Mouse (Mus musculus): ENCODE results near the gene Otop3. TPM values are rescaled to one million over a fixed set of nuclear protein-coding genes. Genes with fewer than 3 reads are reported as not detected.
A peak's percentile ranks its signal among the peaks of the same experiment; 100 is the strongest.

Gene Otop3
- polyA plus RNA-seq, 1 experiment from 2014 or later, result not detected

DNA sequence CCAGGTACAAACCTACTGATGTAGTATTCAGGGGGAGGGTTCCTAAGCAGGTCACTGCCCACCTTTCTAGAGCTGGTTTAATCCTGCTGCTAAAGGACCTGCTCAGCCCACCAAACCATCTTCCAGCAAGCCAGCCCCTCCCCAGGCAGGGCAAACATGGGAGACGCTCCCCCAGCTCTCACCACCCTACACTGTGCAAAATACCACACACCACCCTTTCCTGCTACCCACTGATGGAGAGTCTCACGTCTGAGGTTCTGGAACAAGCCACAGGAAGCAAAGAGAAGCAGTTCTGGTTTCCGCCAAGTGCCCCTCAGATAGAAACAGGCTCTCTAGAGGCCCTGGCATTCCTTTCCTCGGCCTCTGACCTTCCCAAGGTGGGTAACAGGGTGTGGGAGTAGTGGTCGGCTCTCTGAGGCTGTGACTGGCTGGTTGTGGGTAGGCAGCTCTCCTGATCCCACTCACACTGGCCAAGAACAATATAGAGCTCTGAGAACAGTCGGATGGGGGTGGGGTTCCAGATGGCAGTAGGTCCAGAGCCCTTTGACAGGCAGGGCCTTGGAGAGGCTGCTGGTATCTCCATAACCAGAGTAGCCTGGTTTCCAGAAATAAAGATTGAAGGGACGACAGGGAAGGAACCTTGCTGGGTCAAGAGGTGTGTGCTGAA is 31.6 kb downstream of the Otop3 start:
- H3K4me2 ChIP-seq (ENCODE audit: low read depth, severe bottlenecking), result no peak overlapping the region
- H3K9me3 ChIP-seq (ENCODE audit: control insufficient read depth, low read length), result no peaks in the 10 kb centered on the region
- ATAC-seq (ENCODE audit: insufficient number of reproducible peaks, low FRiP score, low TSS enrichment, low read depth), result no peak; the same call in 1 of the 2 replicates

DNA sequence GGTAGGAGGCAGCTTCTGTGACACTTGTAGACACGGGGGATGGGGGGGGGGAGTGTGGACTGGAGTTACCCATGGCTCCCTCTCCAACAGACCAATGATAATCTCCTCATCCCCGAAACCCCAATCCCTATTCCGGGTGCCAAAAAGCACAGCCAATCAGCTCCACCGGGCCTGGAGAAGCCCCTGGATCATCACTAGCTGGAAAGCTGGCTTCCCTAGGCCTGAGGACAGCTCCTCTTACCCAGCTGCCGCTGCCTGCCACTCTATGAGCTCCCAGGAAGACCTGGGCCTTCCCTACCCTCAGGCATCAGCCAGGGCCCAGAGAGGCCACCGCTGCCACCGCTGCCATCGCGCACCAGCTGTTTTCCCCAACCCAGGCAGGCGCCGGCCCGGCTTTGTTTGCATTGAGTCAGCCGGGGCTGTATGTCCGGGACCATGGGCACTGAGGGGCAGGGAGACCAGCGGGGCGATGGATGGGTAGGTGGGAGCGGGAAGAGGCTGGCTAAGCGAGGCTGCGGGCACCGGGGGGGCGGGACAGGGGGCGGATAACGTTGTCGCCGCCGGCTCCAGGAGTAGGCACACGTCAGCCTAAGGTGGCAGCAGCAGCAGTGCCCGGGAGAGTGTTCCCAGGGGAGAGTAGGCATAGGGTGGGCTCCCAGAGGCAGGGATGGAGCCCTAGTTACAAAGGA is 32.3 kb downstream of the Otop3 start:
- H3K36me3 ChIP-seq (ENCODE audit: control insufficient read depth, insufficient read depth, low read length), result no peaks in the 10 kb centered on the region
- H3K27ac ChIP-seq (replicated peaks; ENCODE audit: low read depth, low read length), result no peak overlapping the region
- no peaks in the 10 kb centered on the region for H3K9me3 ChIP-seq (ENCODE audit: control insufficient read depth, low read length)
- WGBS, result 2% methylated on average over 27 of the region's 28 CpGs
- peak overlapping the region; percentile 28 for H3K4me3 ChIP-seq (ENCODE audit: low read depth, low read length)
- no peak for DNase-seq (ENCODE audit: low spot score)
- peaks cover 11% of the 10 kb centered on the region for H3K4me1 ChIP-seq (ENCODE audit: control insufficient read depth, insufficient read depth, low read length)
- peak overlapping the region; percentile 73 for H3K4me2 ChIP-seq (ENCODE audit: low read depth, severe bottlenecking)
- peaks cover 41% of the 10 kb centered on the region for H3K27me3 ChIP-seq (ENCODE audit: control insufficient read depth, insufficient read depth, low read length)
- ATAC-seq (ENCODE audit: insufficient number of reproducible peaks, low FRiP score, low TSS enrichment, low read depth), result no peak
- H3K9ac ChIP-seq (ENCODE audit: low read length), result no peak overlapping the region

More for the DNA sequence above, 31.6 kb downstream of the Otop3 start:
- 37% methylated on average over 7 of the region's 7 CpGs for WGBS
- no peak overlapping the region for H3K27ac ChIP-seq (replicated peaks; ENCODE audit: low read depth, low read length)
- no peaks in the 10 kb centered on the region for H3K36me3 ChIP-seq (ENCODE audit: control insufficient read depth, insufficient read depth, low read length)
- peaks cover 37% of the 10 kb centered on the region for H3K27me3 ChIP-seq (ENCODE audit: control insufficient read depth, insufficient read depth, low read length)
- DNase-seq (ENCODE audit: low spot score), result no peak
- H3K4me3 ChIP-seq (ENCODE audit: low read depth, low read length), result no peak overlapping the region
- H3K4me1 ChIP-seq (ENCODE audit: control insufficient read depth, insufficient read depth, low read length), result peaks cover 11% of the 10 kb centered on the region
- no peak overlapping the region for H3K9ac ChIP-seq (ENCODE audit: low read length)

DNA sequence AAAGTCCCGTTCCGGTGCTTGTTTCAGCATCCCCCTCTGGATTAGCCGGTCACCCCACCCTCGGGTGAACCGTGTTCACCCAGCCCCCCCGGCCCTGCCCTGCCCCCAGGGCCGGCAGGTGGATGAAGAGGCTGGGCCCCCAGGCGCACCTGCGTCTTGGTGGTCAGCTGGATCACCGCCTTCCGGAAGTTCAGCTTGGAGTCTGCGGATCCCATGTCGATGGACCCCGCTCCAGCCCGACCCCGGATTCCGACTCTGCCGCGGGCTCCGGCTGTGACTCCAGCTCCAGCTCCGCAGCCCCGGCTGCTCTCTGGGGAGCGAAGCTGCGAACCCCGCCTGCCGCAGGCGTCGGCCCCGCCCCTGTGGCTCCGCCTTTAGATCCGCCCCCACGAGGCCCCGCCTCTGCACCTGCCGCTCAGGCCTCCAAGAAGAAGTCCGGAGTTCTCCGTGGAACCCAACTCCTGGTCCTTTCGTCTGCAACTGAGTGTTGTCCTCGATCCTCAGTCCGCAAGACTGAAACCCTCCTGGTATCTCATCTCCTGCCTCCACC is 32.9 kb downstream of the Otop3 start, which contains the start of gene Hid1:
TSS of gene Hid1 (minus strand) at position 362 of the 550 bp plus-strand sequence.
- peaks cover 41% of the 10 kb centered on the region for H3K27me3 ChIP-seq (ENCODE audit: control insufficient read depth, insufficient read depth, low read length)

GRCm38 (mm10) chr11:115370368-115370767 is 35.8 kb downstream of the Otop3 start:
- Histone ChIP-seq H3K36me3 (ENCODE audit: control insufficient read depth, insufficient read depth, low read length) (no peaks in the 10 kb centered on the region), H3K4me1 (ENCODE audit: control insufficient read depth, insufficient read depth, low read length) (peaks cover 15% of the 10 kb centered on the region), H3K9ac (ENCODE audit: low read length) (no peak overlapping the region), H3K27me3 (ENCODE audit: control insufficient read depth, insufficient read depth, low read length) (peaks cover 60% of the 10 kb centered on the region), H3K4me2 (ENCODE audit: low read depth, severe bottlenecking) (no peak overlapping the region), H3K9me3 (ENCODE audit: control insufficient read depth, low read length) (no peaks in the 10 kb centered on the region), H3K4me3 (ENCODE audit: low read depth, low read length) (no peak overlapping the region), H3K27ac (replicated peaks; ENCODE audit: low read depth, low read length) (no peak overlapping the region)
- WGBS, result 52% methylated on average over 7 of the region's 7 CpGs
- no peak for ATAC-seq (ENCODE audit: insufficient number of reproducible peaks, low FRiP score, low TSS enrichment, low read depth)
- no peak for DNase-seq (ENCODE audit: low spot score)

More for the DNA sequence above, 32.9 kb downstream of the Otop3 start, which contains the start of gene Hid1:
- Histone ChIP-seq H3K27ac (replicated peaks; ENCODE audit: low read depth, low read length) (no peak within 1 kb of the TSS), H3K9me3 (ENCODE audit: control insufficient read depth, low read length) (no peaks in the 10 kb centered on the region), H3K36me3 (ENCODE audit: control insufficient read depth, insufficient read depth, low read length) (no peaks in the 10 kb centered on the region), H3K9ac (ENCODE audit: low read length) (no peak within 1 kb of the TSS), H3K4me1 (ENCODE audit: control insufficient read depth, insufficient read depth, low read length) (peaks cover 11% of the 10 kb centered on the region), H3K4me2 (ENCODE audit: low read depth, severe bottlenecking) (peak within 1 kb of the TSS; percentile 73), H3K4me3 (ENCODE audit: low read depth, low read length) (peak within 1 kb of the TSS; percentile 28)
- 1% methylated on average over 39 of the region's 39 CpGs for WGBS
- ATAC-seq (ENCODE audit: insufficient number of reproducible peaks, low FRiP score, low TSS enrichment, low read depth), result 0 out of 2 replicates have a peak, but pooled peaks have one; percentile 32
- DNase-seq (ENCODE audit: low spot score), result peak; percentile 73

DNA sequence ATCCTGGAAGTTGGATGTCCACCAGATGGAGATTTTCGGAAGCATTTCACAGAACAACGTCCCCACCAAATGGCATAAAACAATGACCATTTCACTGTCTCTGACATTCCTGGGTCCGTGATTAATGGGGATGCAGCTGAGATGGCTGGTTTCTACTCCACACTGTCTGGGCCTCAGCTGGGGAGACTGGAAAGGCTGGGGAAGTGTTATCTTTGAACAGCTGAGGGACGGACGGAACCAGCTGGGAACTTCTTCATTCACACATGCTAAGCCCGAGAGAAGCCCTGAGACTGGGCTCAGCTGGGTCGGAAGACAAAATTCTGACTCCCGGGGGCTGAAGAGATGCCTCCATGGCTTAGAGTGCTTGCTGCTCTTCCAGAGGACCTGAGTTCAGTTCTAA is 36.8 kb downstream of the Otop3 start:
- Histone ChIP-seq H3K9me3 (ENCODE audit: control insufficient read depth, low read length) (no peaks in the 10 kb centered on the region), H3K9ac (ENCODE audit: low read length) (no peak overlapping the region), H3K36me3 (ENCODE audit: control insufficient read depth, insufficient read depth, low read length) (no peaks in the 10 kb centered on the region), H3K4me3 (ENCODE audit: low read depth, low read length) (no peak overlapping the region), H3K27me3 (ENCODE audit: control insufficient read depth, insufficient read depth, low read length) (peaks cover 57% of the 10 kb centered on the region), H3K4me1 (ENCODE audit: control insufficient read depth, insufficient read depth, low read length) (peaks cover 13% of the 10 kb centered on the region), H3K27ac (replicated peaks; ENCODE audit: low read depth, low read length) (no peak overlapping the region), H3K4me2 (ENCODE audit: low read depth, severe bottlenecking) (no peak overlapping the region)
- ATAC-seq (ENCODE audit: insufficient number of reproducible peaks, low FRiP score, low TSS enrichment, low read depth) (no peak), DNase-seq (ENCODE audit: low spot score) (no peak)
- 61% methylated on average over 8 of the region's 8 CpGs for WGBS

DNA sequence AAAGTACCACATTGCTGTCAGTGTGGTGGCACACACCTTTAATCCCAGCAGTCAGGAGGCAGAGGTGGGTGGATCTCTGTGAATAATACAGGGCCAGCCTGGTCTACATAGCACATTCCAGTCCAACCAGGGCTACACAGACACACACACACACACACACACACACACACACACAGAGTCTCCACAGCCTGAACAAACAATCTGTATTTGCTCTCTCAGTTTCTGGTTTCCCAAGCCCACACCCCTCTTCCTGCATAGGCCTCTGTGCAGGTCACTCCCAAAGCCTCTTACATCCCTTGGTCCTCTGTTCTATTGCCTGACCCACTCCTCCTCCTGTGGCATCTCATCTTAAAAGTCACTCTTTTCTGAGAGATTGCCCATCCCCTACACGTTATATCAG is 37.5 kb downstream of the Otop3 start:
- 59% methylated on average over 1 of the region's 1 CpGs for WGBS
- Histone ChIP-seq H3K4me3 (ENCODE audit: low read depth, low read length) (no peak overlapping the region), H3K36me3 (ENCODE audit: control insufficient read depth, insufficient read depth, low read length) (no peaks in the 10 kb centered on the region), H3K4me1 (ENCODE audit: control insufficient read depth, insufficient read depth, low read length) (peaks cover 10% of the 10 kb centered on the region), H3K27me3 (ENCODE audit: control insufficient read depth, insufficient read depth, low read length) (peaks cover 51% of the 10 kb centered on the region), H3K4me2 (ENCODE audit: low read depth, severe bottlenecking) (no peak overlapping the region), H3K9me3 (ENCODE audit: control insufficient read depth, low read length) (no peaks in the 10 kb centered on the region), H3K9ac (ENCODE audit: low read length) (no peak overlapping the region), H3K27ac (replicated peaks; ENCODE audit: low read depth, low read length) (no peak overlapping the region)
- DNase-seq (ENCODE audit: low spot score) (no peak), ATAC-seq (ENCODE audit: insufficient number of reproducible peaks, low FRiP score, low TSS enrichment, low read depth) (no peak)

DNA sequence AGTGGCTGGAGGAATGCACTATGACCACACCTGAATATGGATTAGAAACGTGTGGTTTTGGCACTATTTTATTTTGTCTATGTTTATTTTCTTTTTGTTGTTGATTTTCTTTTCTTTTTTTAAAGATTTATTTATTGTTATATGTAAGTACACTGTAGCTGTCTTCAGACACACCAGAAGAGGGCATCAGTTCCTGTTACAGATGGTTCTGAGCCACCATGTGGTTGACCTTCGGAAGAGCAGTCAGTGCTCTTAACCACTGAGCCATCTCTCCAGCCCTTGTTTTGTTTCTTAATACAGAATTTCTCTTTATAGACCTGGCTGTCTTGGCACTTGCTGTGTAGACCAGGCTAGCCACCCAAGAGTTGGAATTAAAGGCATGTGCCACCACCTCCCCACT is 38.2 kb downstream of the Otop3 start:
- H3K4me1 ChIP-seq (ENCODE audit: control insufficient read depth, insufficient read depth, low read length), result peaks cover 5% of the 10 kb centered on the region; the same call in 1 of the 2 replicates
- no peak overlapping the region for H3K4me2 ChIP-seq (ENCODE audit: low read depth, severe bottlenecking)
- 58% methylated on average over 2 of the region's 2 CpGs for WGBS
- H3K36me3 ChIP-seq (ENCODE audit: control insufficient read depth, insufficient read depth, low read length), result no peaks in the 10 kb centered on the region
- H3K27ac ChIP-seq (replicated peaks; ENCODE audit: low read depth, low read length), result no peak overlapping the region
- H3K9me3 ChIP-seq (ENCODE audit: control insufficient read depth, low read length), result no peaks in the 10 kb centered on the region
- no peak for ATAC-seq (ENCODE audit: insufficient number of reproducible peaks, low FRiP score, low TSS enrichment, low read depth)
- no peak for DNase-seq (ENCODE audit: low spot score)
- peaks cover 43% of the 10 kb centered on the region for H3K27me3 ChIP-seq (ENCODE audit: control insufficient read depth, insufficient read depth, low read length)
- H3K9ac ChIP-seq (ENCODE audit: low read length), result no peak overlapping the region
- no peak overlapping the region for H3K4me3 ChIP-seq (ENCODE audit: low read depth, low read length)

DNA sequence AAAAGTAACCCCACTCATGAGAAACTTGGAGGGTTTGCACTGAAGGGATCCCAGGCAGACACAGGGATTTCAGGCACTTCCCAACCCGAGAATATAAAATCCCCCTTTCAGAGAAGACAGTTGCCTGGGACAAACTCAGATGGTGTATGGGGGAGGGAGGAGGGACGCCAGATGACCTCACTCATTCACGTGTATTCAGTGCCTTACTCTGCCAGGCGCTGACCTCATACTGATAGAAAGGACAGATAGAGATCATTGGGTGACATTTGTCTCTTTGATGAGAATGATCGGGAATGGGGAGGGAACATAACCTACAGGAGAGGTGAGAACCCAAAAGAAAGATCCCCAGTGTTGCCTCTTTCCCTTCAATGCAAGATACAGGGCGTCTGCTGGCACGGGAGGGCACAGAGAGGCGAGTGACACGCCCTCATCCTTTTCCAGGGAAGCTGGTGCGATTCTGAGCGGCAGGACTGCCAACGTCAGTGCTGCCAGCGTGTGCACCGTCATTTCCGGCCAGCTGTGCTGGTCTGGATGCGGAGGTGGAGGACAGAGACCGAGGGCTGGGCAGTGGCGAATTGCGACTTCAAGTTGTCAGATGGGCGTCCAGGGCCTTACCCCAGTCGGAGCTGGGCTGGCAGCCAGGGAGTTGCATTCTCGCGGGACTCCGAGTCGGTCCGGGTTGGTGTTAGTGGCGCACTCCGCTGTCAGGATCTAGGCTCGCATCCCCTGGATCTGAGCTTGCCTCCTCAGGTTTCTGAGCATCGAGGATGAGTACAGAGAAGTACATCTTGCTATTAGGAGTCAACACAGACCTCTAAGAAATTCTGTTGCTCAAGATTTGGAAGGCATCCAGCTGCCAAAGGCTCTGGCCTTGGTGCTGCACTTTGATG is 39.5 kb downstream of the Otop3 start:
- peaks cover 34% of the 10 kb centered on the region for H3K27me3 ChIP-seq (ENCODE audit: control insufficient read depth, insufficient read depth, low read length)
- peak overlapping the region; percentile 58 for H3K4me2 ChIP-seq (ENCODE audit: low read depth, severe bottlenecking)
- peaks cover 5% of the 10 kb centered on the region; the same call in 1 of the 2 replicates for H3K4me1 ChIP-seq (ENCODE audit: control insufficient read depth, insufficient read depth, low read length)
- 1% methylated on average over 30 of the region's 30 CpGs for WGBS
- DNase-seq (ENCODE audit: low spot score), result peak; percentile 46
- no peaks in the 10 kb centered on the region for H3K36me3 ChIP-seq (ENCODE audit: control insufficient read depth, insufficient read depth, low read length)
- no peak for ATAC-seq (ENCODE audit: insufficient number of reproducible peaks, low FRiP score, low TSS enrichment, low read depth)
- H3K9me3 ChIP-seq (ENCODE audit: control insufficient read depth, low read length), result no peaks in the 10 kb centered on the region; the same call in 1 of the 2 replicates
- H3K4me3 ChIP-seq (ENCODE audit: low read depth, low read length), result peak overlapping the region; percentile 17; the same call in 1 of the 2 replicates
- H3K27ac ChIP-seq (replicated peaks; ENCODE audit: low read depth, low read length), result no peak overlapping the region
- peak overlapping the region; percentile 23; the same call in 1 of the 2 replicates for H3K9ac ChIP-seq (ENCODE audit: low read length)

Data from limb, embryonic 11.5 days (tissue).